ENCODE assay signal across 21 mouse cellular contexts in genomic region chr10:74989814-74990213, GRCm38 (mm10). TPM values are rescaled to one million over a fixed set of nuclear protein-coding genes. Genes with fewer than 3 reads are reported as not detected.
DNase-seq lines count a peak whose midpoint lies in the region; ATAC-seq and TF ChIP-seq lines count a peak whose summit lies in the region.
"Had no signal": no experiment of that assay in that cellular context is flagged by ENCODE, and none has a peak within 500 bp of the region (broad histone marks: within the 10 kb centered on the region; RNA-seq: fewer than 3 reads in every experiment).

No protein-coding gene starts in this region.

- no peaks in the 10 kb centered on the region for H3K36me3 ChIP-seq in heart, postnatal 0 days (replicated peaks; ENCODE audit: control insufficient read depth, insufficient read depth, low read length)
- H3K36me3 ChIP-seq in liver, postnatal 0 days (replicated peaks; ENCODE audit: insufficient read depth, low read length), result no peaks in the 10 kb centered on the region
- H3K36me3 ChIP-seq in liver, embryonic 11.5 days (ENCODE audit: control insufficient read depth, insufficient read depth, low read length), result no peaks in the 10 kb centered on the region
- no peaks in the 10 kb centered on the region for H3K36me3 ChIP-seq in small intestine, adult 2 months (ENCODE audit: control insufficient read depth, insufficient read depth, low read length)
- H3K36me3 ChIP-seq: G1E had no signal

- peaks cover 20% of the 10 kb centered on the region for H3K27me3 ChIP-seq in heart, postnatal 0 days (ENCODE audit: control insufficient read depth, insufficient read depth, low read length)
- no peaks in the 10 kb centered on the region for H3K27me3 ChIP-seq in liver, postnatal 0 days (ENCODE audit: insufficient read depth, low read length)
- H3K27me3 ChIP-seq in liver, embryonic 11.5 days (replicated peaks; ENCODE audit: control insufficient read depth, insufficient read depth, low read length), result no peaks in the 10 kb centered on the region; the same call in 1 of the 2 replicates
- H3K27me3 ChIP-seq in small intestine, adult 2 months (ENCODE audit: control insufficient read depth, insufficient read depth, low read length), result no peaks in the 10 kb centered on the region
- H3K27me3 ChIP-seq: forebrain, embryonic 12.5 days; midbrain, embryonic 15.5 days had no signal

- 0 out of 2 replicates have a peak, but pooled peaks cover 4% of the 10 kb centered on the region for H3K4me1 ChIP-seq in heart, postnatal 0 days (ENCODE audit: control insufficient read depth, insufficient read depth)
- no peaks in the 10 kb centered on the region; the same call in 1 of the 2 replicates for H3K4me1 ChIP-seq in liver, postnatal 0 days (ENCODE audit: insufficient read depth)
- peaks cover 3% of the 10 kb centered on the region; the same call in 1 of the 2 replicates for H3K4me1 ChIP-seq in liver, embryonic 11.5 days (replicated peaks; ENCODE audit: control insufficient read depth, insufficient read depth, low read length)
- H3K4me1 ChIP-seq in small intestine, adult 2 months (ENCODE audit: control insufficient read depth, insufficient read depth, insufficient read length, low read length), result 0 out of 2 replicates have a peak, but pooled peaks cover 4% of the 10 kb centered on the region

- TF ChIP-seq CTCF in heart, postnatal 0 days (IDR thresholded peaks at IDR 0.05; ENCODE audit: low read depth), result peak; percentile 12; the same call in 1 of the 2 replicates
- TF ChIP-seq CTCF in liver, postnatal 0 days (IDR thresholded peaks at IDR 0.05; ENCODE audit: low read depth), result peak; percentile 29
- peak; percentile 16; the same call in 1 of the 2 replicates for TF ChIP-seq CTCF in small intestine, adult 2 months (IDR thresholded peaks at IDR 0.05; ENCODE audit: extremely low read depth, insufficient read length, insufficient replicate concordance, low read depth, low read length)

- WGBS in heart, postnatal 0 days, result 79% methylated on average over 4 of the region's 4 CpGs
- WGBS in liver, postnatal 0 days (ENCODE audit: insufficient replicate concordance), result 66% methylated on average over 4 of the region's 4 CpGs
- WGBS in liver, embryonic 11.5 days, result 78% methylated on average over 4 of the region's 4 CpGs
- WGBS in small intestine, adult 2 months, result 79% methylated on average over 4 of the region's 4 CpGs

- no peak overlapping the region for H3K27ac ChIP-seq in heart, postnatal 0 days (ENCODE audit: low read depth)
- no peak overlapping the region for H3K27ac ChIP-seq in liver, postnatal 0 days (ENCODE audit: low read depth)
- H3K27ac ChIP-seq in liver, embryonic 11.5 days (ENCODE audit: low read depth, low read length), result no peak overlapping the region
- no peak overlapping the region for H3K27ac ChIP-seq in small intestine, adult 2 months (ENCODE audit: insufficient read depth, low read depth, low read length)
- H3K27ac ChIP-seq: forebrain, embryonic 12.5 days; hindbrain, embryonic 14.5 days; midbrain, embryonic 15.5 days had no signal

- no peak for TF ChIP-seq EP300 in heart, postnatal 0 days (IDR thresholded peaks at IDR 0.05; ENCODE audit: low read depth)
- no peak for TF ChIP-seq EP300 in liver, postnatal 0 days (IDR thresholded peaks at IDR 0.05; ENCODE audit: low read depth)

- H3K4me2 ChIP-seq in heart, postnatal 0 days (ENCODE audit: low read depth, low read length), result no peak overlapping the region
- H3K4me2 ChIP-seq in liver, postnatal 0 days (ENCODE audit: low read depth, low read length), result no peak overlapping the region
- no peak overlapping the region for H3K4me2 ChIP-seq in liver, embryonic 11.5 days
- H3K4me2 ChIP-seq: forebrain, embryonic 12.5 days; hindbrain, embryonic 14.5 days; midbrain, embryonic 15.5 days had no signal

- H3K4me3 ChIP-seq in heart, postnatal 0 days (ENCODE audit: low read depth, low read length), result no peak overlapping the region
- H3K4me3 ChIP-seq in liver, postnatal 0 days (ENCODE audit: low read depth, low read length), result no peak overlapping the region
- no peak overlapping the region for H3K4me3 ChIP-seq in liver, embryonic 11.5 days (ENCODE audit: low read depth, low read length)
- no peak overlapping the region for H3K4me3 ChIP-seq in small intestine, adult 2 months (ENCODE audit: low read depth, low read length)
- H3K4me3 ChIP-seq: forebrain, embryonic 12.5 days; midbrain, embryonic 15.5 days had no signal

- DNase-seq in heart, postnatal 0 days (ENCODE audit: low spot score), result no peak
- no peak for DNase-seq in heart, postnatal 4 days
- no peak for DNase-seq in liver, postnatal 0 days
- no peak for DNase-seq in liver, embryonic 11.5 days (ENCODE audit: low spot score)
- DNase-seq in thymus, postnatal 14 days, result peak; percentile 16
- DNase-seq in thymus, postnatal 10 days (ENCODE audit: low spot score in 2 of 2), result no peak
- no peak for DNase-seq in ovary, postnatal 14 days (ENCODE audit: low spot score)
- DNase-seq: B cell, adult 2 months; gastrocnemius, postnatal 25 days; heart, postnatal 10 days; kidney, adult 2 months; kidney, postnatal 4 days; liver; spleen, adult 18-20 months had no signal

- no peak overlapping the region for H3K9ac ChIP-seq in heart, postnatal 0 days (replicated peaks; ENCODE audit: low read depth, low read length)
- H3K9ac ChIP-seq in liver, postnatal 0 days (replicated peaks), result no peak overlapping the region
- H3K9ac ChIP-seq in liver, embryonic 11.5 days (ENCODE audit: low read depth, low read length), result no peak overlapping the region
- H3K9ac ChIP-seq: hindbrain, embryonic 14.5 days; midbrain, embryonic 15.5 days had no signal

- TF ChIP-seq POLR2A in small intestine, adult 2 months (IDR thresholded peaks at IDR 0.05; ENCODE audit: low read depth, low read length), result no peak

- no peak for ATAC-seq in heart, postnatal 0 days (ENCODE audit: insufficient read depth, low read depth)
- ATAC-seq in liver, postnatal 0 days, result no peak
- no peak for ATAC-seq in liver, embryonic 11.5 days (replicated peaks; ENCODE audit: low FRiP score)
- ATAC-seq: midbrain, embryonic 15.5 days had no signal

- no peaks in the 10 kb centered on the region for H3K9me3 ChIP-seq in heart, postnatal 0 days (replicated peaks; ENCODE audit: control insufficient read depth, low read length)
- no peaks in the 10 kb centered on the region for H3K9me3 ChIP-seq in liver, postnatal 0 days (ENCODE audit: low read length)
- H3K9me3 ChIP-seq in liver, embryonic 11.5 days (ENCODE audit: control insufficient read depth, low read length), result no peaks in the 10 kb centered on the region
- H3K9me3 ChIP-seq: forebrain, embryonic 12.5 days; midbrain, embryonic 15.5 days had no signal

RNA-seq across cellular contexts. Expression of gene Gnaz, which starts 22.8 kb away (rescaled TPM):
- total RNA-seq in heart, postnatal 0 days (2014; rRNA removed; ENCODE audit: low replicate concordance), result 2.1 and 2.4 TPM in 2 replicates
- polyA plus RNA-seq in heart, postnatal 0 days (2015; fragmentation: Nextera tagmentation; extraction: Ambion mirVana), result 0.38 and 0.44 TPM in 2 replicates
- 1 to 10 TPM in 1 of 2 experiments, under 1 TPM in 1; 0.83 to 1.4 TPM for total RNA-seq in heart, postnatal 4 days (2021)
- 3.4 and 3.7 TPM in 2 replicates for polyA plus RNA-seq in liver, postnatal 0 days (2015; fragmentation: Nextera tagmentation; extraction: Ambion mirVana)
- 13.3 and 13.6 TPM in 2 replicates for polyA plus RNA-seq in liver, embryonic 11.5 days (2014; fragmentation: Nextera tagmentation; extraction: Ambion mirVana)
- polyA plus RNA-seq in small intestine, adult 2 months (2012; rRNA removed), result 1.7 and 2.4 TPM in 2 replicates

RNA-seq across cellular contexts. Expression of gene Rsph14, which starts 42.6 kb away (rescaled TPM):
- 0.81 TPM in 1 of 2 replicates, not detected in the other for total RNA-seq in heart, postnatal 0 days (2014; rRNA removed; ENCODE audit: low replicate concordance)
- polyA plus RNA-seq in heart, postnatal 0 days (2015; fragmentation: Nextera tagmentation; extraction: Ambion mirVana), result 0.47 TPM in 1 of 2 replicates, not detected in the other
- not detected for total RNA-seq in heart, postnatal 4 days (2021)
- polyA plus RNA-seq in liver, postnatal 0 days (2015; fragmentation: Nextera tagmentation; extraction: Ambion mirVana), result 0.20 TPM in 1 of 2 replicates, not detected in the other
- polyA plus RNA-seq in liver, embryonic 11.5 days (2014; fragmentation: Nextera tagmentation; extraction: Ambion mirVana), result not detected in 2 replicates
- not detected in 2 replicates for polyA plus RNA-seq in small intestine, adult 2 months (2012; rRNA removed)
- total RNA-seq: gastrocnemius, postnatal 25 days; heart, postnatal 10 days had no signal
- polyA plus RNA-seq: G1E; kidney, adult 2 months; stomach, embryonic 14.5 days; urinary bladder, adult 2 months had no signal

RNA-seq across cellular contexts. Expression of gene Rab36, which starts 47.0 kb away (rescaled TPM):
- total RNA-seq in heart, postnatal 0 days (2014; rRNA removed; ENCODE audit: low replicate concordance), result 1.4 and 3.6 TPM in 2 replicates
- polyA plus RNA-seq in heart, postnatal 0 days (2015; fragmentation: Nextera tagmentation; extraction: Ambion mirVana), result 1.4 and 1.5 TPM in 2 replicates
- 1 to 10 TPM; 1.7 to 1.8 TPM for total RNA-seq in heart, postnatal 4 days (2021)
- 1.7 TPM in 2 replicates for polyA plus RNA-seq in liver, postnatal 0 days (2015; fragmentation: Nextera tagmentation; extraction: Ambion mirVana)
- polyA plus RNA-seq in liver, embryonic 11.5 days (2014; fragmentation: Nextera tagmentation; extraction: Ambion mirVana), result 6.5 and 7.8 TPM in 2 replicates
- polyA plus RNA-seq in small intestine, adult 2 months (2012; rRNA removed), result 1.2 and 1.6 TPM in 2 replicates
- polyA plus RNA-seq: G1E had no signal
